Mouse (Mus musculus) CH12.LX (cell line): ENCODE measurements around the gene Pou5f2.

Source experiments
- EP300 ChIP-seq: IDR thresholded peaks from 2 replicates; pipeline ENCODE4 v1.6.1; 2011; ENCODE audit warnings: low read length, improper control_type of control experiment
- POLR2A ChIP-seq: IDR thresholded peaks from 2 replicates; pipeline ENCODE4 v1.6.1; 2011; ENCODE audit warnings: low read depth, mild to moderate bottlenecking, improper control_type of control experiment, low read length
- POLR2AphosphoS2 ChIP-seq: IDR thresholded peaks from 2 replicates; pipeline ENCODE4 v1.6.1; 2011; ENCODE audit warnings: low read depth, low read length, improper control_type of control experiment

DNA sequence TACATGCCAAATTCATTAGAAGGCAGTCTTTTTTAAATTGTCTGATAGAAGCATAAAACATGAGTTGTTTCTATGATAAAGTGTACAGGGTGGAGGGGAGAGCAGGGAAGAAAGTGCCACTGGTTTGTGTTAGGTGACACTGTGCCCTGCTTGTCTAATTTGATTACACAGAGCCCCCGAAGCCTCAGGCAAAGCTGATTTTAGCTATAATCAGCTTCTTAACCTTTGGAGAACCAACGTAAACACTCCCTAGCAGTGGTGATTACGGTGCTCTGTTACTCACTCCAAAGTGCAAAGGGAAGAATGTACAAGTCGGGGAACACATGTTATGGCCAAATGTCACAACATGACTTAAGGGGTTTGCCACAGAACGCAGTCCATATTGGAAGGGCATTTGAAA is 20.4 kb downstream of the Pou5f2 start:
- TF ChIP-seq POLR2A = no peak
- no peak for TF ChIP-seq EP300
- TF ChIP-seq POLR2AphosphoS2 = no peak
